Mouse (Mus musculus): ENCODE data around the gene Tnfrsf11a. TPM values are rescaled to one million over a fixed set of nuclear protein-coding genes. Genes with fewer than 3 reads are reported as not detected.
A peak's percentile ranks its signal among the peaks of the same experiment; 100 is the strongest.

Gene Tnfrsf11a
- total RNA-seq, 4 experiments from 2014 or later: 0.44 to 0.65 (median 0.49) TPM

- peak; percentile 84 to 88 for DNase-seq (ENCODE audit: low spot score in 2 of 2)
Observed at GRCm38 (mm10) chr1:105891032-105891725, 110.7 kb downstream of the Tnfrsf11a start.

DNA sequence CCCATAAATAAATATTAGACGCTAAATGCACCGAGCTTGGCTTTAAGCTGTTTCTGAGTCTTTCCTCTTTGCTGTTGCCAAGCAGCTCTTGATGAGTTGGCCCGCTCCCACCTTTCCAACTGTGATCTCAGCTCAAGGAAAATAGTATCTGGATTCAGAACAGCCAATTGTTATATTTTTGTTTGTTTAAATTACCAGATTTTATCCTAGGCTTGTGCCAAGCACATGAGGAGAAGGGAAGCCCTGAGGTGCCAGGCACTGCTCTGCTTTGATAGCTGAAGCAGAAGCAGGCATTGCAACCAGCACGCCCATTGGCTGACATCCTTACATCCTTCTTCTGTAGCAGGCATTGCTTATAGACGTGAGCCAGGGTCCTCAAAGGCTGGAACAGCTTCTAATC, 114.5 kb downstream of the Tnfrsf11a start:
- no peak for DNase-seq (ENCODE audit: low spot score in 2 of 2)

Other genes with a start within 250 kb of the Tnfrsf11a start
- 10 to 100 TPM in 1 of 4 experiments, 1 to 10 TPM in 3; 7.5 to 11.2 (median 8.3) TPM for gene Pign, start 117.0 kb upstream of the Tnfrsf11a start, total RNA-seq (2022)
- 10 to 100 TPM in 1 of 4 experiments, 1 to 10 TPM in 3; 7.3 to 10.3 (median 8.8) TPM for gene Relch, start 116.9 kb upstream of the Tnfrsf11a start, total RNA-seq (2022)
- 10 to 100 TPM in 1 of 4 experiments, 1 to 10 TPM in 3; 7.1 to 13.8 (median 8.9) TPM for gene Zcchc2, start 209.7 kb downstream of the Tnfrsf11a start, total RNA-seq (2022)

Data from gastrocnemius, adult 8-10 months (tissue).